ENCODE assay signal across 1 mouse cellular context in genomic region chr6:122874720-122875389, GRCm38 (mm10).
TF ChIP-seq lines count a peak whose summit lies in the region.

No protein-coding gene starts in this region.

TF ChIP-seq in CH12.LX, 34 proteins besides CTCF, POLR2A, EP300 and RAD21 (continued from another document):
- no peak for TF ChIP-seq KAT2A (IDR thresholded peaks at IDR 0.05; ENCODE audit: insufficient replicate concordance, low read length)
